Mouse (Mus musculus) urinary bladder, postnatal 14 days (tissue): ENCODE data around the gene Ptprd.

Experiments used
- DNase-seq: peaks from one replicate; pipeline ENCODE4 v3.0.0; 2021; ENCODE audit warnings: low spot score

Ptprd gene

DNA sequence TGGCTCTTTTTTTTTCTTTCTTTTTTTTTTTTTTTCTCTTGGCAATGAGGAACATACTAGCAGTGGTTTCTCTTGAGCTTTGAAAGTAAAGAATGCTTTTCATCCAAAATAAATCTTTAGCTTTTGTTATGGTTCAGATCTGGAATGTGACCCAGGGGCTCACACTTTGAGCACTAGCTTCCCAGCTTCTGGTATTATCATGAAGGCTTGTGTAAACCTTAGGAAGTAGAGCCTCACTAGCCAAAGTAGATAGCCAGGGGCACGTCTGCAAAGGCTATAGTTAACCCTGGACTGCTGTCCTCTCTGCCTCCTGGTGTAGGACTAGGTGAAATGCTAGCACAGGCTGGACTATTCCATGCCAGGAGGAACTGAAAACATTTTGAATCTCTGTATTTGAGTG is 1310.1 kb downstream of the Ptprd start:
- DNase-seq, result no peak

DNA sequence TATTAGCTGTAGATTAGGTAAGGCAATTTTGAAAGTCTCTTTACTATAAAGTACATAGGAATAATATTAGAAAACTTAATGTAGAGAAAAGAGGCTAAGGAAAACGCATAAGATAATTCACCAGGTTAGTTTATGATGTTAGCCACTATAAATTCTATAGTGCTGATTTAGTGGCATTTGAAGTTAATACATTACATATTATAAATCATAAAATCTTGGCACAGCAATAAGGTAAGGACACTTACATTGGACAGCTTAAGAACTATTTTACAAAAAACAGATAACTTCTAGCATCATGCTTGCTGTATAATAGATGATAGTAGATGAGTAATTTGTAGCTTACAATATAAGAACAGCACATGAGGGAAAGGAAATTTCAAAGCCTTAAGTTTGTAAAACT is 1322.1 kb downstream of the Ptprd start:
- DNase-seq, result no peak

DNA sequence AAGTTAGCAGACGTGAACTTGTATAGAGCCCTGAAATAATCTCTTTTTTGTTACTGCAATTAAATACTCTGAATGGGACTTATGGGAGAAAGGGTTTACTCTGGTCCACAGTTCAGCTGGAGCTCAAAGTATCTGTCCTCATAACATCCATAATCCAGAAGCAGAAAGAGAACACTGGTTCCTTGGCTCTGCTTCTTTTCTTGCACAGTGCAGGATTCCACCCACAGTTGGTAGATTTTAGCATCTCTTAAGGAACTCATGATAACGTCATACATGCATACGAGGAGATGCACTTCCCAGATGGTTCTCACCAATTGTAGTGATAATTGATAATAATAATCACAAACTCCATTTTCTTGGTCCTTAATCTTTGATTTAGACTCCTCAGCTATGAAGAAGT is 1330.2 kb downstream of the Ptprd start:
- no peak for DNase-seq

DNA sequence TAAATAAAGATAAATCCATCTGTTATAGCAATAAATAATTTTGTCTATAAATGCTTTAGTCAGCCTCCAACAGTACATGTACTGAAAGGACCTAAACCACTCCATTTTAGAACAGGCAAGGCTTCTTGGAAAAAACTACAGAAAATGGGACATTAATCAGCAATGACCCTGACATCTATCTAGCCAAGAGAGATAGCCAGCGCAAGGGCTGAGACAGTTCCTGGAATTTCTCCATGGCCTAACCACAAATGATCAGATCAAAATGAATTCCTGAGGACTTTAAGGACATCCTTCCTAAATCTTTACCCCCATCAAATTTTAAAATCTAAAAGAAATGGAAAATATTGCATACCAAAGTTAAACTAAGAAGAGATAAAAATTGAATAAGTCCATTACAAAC is 1340.8 kb downstream of the Ptprd start:
- DNase-seq, result no peak

DNA sequence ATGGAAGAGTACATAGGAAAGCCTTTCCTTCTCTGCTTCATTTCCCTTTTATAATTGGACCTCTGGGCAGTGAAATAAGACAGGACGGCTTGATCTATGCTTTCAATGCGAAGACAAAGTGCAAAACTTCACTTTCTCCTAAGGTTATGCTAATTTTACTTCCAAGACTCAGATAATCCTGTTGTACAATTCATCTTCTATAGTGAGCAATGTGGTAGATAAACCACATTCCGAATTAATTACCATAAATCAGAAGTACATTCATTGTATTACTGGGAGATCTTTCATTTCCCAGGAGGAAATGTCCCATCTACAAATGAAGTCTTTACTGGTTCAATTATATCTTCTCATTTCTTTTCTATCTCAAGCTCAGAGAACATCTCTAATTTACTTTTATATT is 1346.2 kb downstream of the Ptprd start:
- no peak for DNase-seq

DNA sequence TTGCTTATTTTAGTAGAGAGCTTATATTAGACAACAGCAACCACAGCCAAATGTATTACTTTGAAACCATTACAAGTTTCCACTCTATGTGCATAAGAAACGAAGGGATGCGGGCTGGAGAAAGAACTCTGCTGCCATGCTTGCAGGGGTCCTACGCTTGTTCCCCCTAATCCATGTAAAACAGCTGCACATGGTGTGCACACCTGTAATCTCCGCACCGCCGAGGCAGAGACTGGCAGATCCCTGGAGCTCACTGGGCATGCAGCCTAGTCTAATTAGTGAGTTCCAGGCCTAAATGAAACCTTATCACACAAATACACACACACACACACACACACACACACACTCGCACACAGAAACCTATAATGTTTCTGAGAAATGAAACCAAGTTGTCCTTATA is 1365.5 kb downstream of the Ptprd start:
- DNase-seq, result no peak

DNA sequence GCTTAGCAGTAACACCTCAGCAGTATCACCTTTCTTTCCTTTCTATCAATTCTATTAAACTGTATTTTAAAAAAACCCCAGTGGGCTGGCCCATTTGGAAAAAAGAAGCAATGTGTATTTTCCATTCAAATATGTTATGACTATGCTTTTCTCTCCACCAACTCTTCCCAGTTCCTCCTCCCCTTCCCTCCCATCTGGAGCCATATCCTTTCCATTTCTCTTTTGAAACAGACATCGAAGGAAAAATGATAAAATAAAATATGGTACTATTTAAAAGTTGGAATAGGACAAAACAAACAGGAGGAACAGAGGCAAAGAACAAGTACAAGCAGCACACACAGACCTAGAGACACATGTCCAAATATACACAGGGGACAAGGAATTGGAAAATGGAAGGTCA is 1372.7 kb downstream of the Ptprd start:
- no peak for DNase-seq

DNA sequence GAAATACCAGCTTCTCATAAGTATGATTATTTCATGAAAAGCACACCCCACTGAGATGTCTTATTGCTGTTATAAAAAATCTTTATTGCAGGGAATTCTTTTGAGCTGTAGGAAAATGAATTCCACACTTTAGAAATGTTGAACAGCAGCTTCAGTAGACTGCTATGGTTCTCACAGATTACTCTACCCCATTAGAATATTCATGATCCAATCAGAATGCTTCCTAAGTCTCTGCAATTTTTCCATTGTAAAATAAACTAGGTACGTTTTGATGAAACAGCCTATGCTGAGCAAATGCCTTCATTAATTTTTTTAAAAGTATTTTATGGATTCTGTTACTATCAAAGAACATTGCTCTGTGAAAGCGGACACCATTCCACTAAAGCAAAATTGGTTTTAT is 1399.6 kb downstream of the Ptprd start:
- no peak for DNase-seq

DNA sequence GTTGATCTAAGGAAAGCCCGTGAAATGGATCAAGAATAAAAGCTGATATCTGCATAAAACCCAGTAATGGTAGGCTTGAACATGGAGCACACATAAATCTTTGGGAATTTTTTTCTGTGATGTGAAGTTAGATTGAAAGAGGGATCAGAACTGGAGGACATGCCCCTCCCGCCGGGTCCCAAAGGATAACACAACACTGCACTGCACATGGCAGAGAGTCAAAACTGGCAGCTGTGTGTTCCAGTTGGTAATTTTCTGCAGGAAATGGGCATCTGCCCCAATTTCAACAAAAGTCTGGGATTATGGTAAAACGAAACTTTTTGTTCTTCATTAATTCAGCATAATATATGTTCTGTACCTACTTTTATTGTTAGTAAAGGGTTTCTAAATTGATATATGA is 1409.1 kb downstream of the Ptprd start:
- DNase-seq, result no peak

DNA sequence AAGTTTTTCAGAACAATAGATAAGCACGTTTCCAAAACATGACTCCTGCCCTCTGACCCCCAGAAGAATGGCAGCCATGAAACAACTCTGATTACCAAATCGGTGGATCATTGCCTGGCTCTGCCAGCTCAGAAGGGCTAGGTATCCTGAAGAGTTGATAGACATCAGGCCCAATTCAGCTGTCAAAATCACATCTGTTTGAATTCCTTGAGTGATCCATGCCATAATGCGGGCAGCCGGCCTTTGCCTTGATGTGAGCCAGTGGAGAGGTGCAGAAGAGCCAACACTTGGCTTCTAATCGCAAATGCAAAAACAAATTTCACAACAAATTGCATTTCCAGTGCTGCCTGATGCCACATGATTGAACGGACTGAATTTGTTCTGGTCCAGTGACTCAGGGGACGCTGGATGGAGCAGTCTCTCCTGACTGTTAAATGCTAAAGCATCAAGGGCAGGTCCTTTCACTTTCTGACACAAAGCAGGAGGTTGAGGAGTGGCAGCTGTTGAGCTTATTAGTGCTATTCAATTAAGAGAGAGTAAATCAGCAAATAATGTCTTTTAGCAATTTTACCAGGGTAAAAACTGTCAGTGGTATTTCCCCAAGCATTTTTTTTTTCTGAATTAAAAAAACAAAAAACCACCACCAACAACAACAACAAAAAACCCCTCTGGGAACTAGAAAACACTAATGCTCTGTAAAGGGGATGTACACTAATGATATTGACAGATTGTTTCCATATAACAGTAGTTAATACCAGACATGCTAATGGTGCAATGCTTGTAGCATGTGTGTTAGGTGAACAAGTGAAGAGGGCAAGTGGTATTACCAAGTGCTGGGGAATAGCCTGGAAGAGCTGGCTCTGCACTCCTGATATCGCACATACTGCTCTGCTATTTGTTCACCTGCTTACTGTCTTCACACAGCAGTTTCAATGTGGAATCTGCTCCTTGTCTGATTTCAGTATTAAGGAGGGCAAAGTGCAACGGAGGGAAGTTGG is 1413.5 kb downstream of the Ptprd start:
- DNase-seq, result no peak

DNA sequence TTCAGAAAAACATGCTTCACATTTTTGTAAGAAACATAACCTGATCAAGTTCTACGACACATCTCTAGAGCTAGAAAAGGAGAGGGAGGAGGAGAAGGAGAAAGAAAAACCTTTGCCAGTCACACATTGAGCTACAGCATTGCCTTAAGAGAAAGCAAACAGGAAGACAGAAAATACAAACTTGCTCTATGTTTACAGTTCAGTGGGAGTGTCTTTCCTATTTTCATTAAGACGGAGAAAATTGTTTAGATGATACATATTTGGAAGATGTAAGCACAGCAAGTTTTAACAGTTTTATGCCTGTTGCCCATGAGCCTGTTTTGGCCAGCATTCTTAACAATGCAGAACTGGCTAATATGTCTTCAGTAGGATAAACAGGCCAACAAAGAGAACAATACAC is 1426.4 kb downstream of the Ptprd start:
- no peak for DNase-seq

DNA sequence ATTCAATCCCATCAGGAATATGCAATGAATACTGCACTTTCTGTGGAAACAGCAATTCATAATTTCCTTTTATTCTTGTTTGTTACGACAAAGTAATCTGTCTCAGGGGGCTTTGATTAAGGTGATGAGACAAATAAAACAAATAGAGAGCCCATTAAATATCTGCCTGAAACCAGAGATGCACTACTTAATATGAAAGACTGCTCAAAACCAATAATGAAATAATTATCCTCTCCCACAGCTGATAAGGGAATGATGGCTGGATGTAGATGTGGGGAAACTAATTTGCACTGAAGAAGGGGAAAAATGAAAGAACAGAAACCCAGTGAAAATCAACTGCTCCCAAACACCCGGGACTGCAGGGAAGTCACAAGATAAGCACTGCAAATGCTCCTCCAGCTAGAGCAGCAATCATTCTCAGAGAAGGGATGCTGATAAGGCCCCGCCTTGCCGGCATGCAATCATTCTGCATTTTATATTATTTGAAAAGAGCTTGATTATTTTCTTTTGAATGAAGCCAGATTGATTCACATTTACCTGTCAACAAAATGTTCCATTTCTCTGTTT is 1432.1 kb downstream of the Ptprd start:
- no peak for DNase-seq

DNA sequence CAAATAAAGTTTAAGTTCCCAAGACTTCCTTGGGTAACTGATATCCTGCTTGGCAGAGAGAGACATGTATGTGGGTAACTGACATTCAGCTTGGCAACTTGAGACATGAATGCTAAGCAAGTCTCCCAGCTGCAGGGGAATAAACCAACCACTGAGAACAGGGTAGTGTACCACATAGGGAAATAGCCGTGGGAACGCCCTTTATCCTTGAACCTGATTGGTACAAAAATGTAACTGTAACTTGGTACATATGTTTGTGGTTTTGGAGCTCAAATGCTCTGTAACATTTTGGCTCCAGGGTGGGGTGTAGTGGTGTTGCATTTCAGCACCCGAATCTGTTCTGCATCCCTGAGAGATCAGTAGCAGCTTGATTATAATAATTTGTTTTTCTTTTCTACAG is 1444.8 kb downstream of the Ptprd start:
- DNase-seq, result no peak

DNA sequence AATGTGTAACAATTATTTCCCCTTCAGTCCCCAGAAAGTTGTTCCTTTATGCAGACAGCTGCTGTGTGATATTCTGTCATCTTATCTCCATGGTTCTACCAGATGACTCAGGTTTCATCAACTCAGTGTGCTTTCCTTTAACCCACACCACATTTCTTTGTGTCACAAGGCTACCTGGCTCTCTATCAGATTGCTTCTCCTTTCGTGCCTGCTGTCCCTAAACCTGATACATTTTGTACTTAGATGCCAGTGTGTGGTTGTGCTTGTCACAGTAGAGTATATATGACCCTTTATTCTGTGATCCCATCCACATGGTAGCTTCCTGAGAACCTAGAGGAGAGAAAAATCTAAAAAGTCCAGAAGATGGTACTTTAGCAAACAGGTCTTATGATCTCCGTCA is 1445.3 kb downstream of the Ptprd start:
- DNase-seq, result no peak

DNA sequence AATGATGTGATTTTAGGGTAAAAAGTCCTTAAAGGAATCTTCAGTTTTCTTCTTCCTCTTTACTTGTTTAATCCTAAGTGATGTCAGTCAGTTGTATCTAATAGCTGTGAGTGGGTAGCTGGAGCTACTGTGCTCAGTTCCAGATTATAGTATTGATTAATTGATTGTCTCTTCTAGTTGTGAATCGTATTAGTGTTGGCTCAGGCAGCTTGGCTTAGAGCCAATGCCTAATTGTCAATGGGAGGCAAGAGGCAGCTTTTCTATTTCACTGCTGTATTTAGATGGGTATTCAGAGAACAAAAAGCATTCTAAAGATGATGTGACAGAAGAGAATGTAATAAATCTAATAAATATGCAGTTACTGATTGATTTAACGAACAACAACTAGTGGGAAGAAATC is 1461.1 kb downstream of the Ptprd start:
- DNase-seq, result no peak

DNA sequence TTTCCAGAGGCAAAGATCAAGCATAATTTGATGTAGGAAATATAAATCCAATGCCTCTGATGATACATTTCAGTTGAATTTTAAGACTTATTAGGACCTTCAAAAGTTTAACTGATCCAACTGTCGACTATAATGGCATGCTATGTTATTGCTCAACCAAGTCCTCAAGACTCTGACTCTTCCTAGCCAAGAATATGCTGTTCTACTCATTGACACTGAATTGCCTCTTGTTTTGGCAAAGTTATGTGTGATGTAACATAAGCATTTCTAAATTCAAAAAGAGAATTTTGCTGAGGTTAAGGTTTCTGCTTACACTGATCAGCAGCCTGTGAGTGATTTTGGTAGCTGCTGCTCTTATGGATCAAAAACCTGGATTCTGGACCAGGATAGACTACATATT is 1475.9 kb downstream of the Ptprd start:
- no peak for DNase-seq

DNA sequence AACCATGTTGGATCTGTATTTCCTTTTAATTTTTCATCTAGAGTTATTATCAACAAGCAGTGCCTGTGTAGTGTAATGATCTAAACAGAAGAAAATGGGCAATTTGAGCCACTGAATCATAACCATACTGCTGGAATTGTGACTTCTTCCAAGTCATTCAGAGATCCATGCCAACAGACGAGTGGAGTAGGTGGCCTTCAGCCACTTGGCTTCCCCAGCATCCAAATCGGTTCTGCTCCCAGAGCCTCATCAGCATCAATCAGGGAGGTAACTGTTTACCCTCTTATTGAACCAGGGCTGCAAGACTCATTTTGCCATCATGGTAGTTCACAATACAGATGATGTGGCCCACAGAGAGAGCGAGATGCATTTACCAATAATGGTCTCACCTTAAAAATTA is 1536.0 kb downstream of the Ptprd start:
- DNase-seq, result no peak

DNA sequence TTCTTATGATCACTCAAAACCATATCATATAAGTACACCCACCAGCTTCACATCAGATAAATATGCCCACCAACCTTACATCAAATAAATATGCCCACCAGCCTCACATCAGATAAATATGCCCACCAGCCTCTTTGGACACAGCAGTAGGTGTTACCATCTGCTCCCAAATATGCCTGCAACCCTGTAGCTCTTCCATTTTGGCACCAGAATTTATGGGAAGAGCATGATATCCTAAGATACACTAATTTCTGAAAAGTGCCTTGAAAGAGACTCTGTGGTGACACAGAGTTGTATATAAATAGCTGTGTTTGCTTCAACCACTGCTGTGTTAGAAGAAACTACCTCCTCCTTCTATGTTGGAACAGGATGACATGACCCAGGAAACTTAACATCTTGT is 1538.5 kb downstream of the Ptprd start:
- DNase-seq, result no peak

DNA sequence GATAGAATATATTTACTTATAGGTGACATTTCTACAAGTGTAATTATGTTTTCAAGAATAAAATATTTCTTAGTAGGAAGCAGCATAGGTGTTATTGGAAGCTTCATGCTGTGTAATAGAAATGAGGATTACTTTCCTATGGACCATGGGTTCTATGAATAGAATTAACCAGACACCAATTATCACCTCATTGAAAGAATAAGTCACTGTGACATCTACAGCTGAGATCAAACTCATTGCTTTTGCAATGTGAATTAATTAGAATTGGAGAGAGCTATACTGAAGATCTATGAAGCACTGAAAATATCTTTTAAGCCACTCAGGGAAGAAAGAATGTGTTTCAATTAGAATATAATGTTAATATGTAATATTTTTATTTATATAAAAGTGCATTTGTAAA is 1539.1 kb downstream of the Ptprd start:
- no peak for DNase-seq

DNA sequence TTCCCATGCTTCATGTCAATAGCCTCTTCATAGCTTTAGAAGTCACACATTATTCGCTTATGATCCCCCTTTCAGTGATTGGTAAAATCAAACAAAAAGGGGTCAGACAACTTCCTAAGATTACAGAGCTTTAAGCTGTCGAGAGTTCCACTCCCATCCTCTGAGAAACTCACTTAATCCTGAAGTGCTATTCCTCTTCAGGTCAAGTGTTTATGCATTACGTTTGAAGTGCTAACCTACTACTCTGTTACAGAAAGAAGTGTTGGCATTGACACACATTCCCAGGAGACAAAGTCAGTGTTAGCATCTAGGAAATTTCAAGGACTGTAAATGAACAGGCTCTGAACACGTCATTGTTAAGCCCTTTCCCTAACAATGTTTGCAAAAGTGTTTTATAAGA is 1550.0 kb downstream of the Ptprd start:
- no peak for DNase-seq

DNA sequence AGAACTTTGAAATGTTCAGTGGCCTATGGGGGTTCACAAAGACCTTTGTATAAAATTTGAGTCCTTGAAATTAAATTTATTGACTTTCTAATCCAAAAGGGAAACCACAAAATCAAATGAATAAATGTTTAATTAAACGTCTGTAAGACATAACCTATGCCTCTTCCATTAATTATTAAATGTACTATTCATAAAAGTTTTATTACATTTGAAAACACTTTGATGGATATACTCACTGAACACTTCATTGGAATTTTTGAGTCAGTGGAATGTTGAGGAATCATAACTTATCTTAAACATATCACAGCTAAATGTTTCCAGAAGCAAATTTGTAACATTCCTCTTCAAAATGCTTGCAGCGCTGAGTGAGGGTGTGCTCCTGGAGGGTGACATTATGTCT is 1551.6 kb downstream of the Ptprd start:
- DNase-seq, result no peak

DNA sequence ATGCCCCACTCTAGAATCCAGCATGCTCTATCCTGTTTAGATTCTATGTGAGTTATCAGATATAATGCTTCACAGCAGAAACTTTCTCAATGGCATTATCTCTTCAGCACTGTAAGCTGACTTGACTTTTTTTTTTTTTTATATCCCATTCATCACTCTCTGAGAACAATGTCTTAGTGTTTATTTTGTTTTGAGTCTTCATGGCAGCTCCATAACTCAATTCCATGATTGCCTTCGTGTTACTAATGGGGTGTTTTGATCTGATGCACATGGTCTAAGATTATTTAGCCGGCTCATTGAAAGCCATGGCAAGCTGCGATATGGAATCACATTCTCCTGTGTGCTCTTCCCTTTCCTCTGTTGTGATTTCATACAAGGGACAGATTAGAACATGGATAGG is 1555.0 kb downstream of the Ptprd start:
- no peak for DNase-seq

DNA sequence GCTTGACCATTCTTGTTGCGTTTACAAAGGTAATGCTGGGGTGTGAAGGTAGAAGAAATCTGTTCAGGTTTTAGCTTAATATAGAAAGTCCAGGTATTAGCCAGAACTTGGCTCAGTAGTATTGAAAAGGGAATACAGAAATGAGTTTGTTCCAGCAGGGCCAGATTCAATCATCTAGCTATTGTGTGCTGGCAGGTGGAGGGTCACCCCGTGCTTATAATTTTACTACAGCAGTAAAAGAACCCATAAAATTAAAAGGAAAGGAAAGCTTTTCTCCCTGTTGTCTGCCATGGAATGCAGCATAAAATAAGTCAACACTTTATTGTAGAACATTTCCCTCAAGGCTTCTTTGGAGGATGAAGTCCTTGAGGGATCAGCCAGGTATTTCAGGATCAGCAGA is 1558.8 kb downstream of the Ptprd start:
- DNase-seq, result no peak

DNA sequence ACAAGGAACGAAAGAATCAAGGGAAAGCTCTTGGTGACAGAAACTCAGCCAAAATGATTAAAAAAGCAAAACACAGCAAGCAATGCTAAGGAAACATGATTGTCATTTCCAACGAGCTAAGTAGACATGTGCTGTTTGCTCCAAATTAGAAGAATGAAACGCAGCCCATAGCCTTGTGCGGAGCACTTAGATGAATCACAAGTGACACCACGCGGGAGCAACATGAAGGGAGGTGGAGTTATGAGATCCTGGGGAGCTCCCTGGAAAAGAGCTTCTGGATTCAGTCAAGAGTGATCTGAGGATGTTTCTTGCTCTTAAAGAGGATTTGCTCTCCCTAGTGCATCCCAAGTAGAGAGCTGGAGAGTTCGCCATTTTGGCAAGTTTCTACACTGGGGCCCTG is 1590.0 kb downstream of the Ptprd start:
- DNase-seq, result peak; percentile 2
